Mouse (Mus musculus) heart, adult 2 months (tissue): Measurements from ENCODE around the gene Fahd1.

Experiments
- CTCF ChIP-seq: fragments of 200-600 bp; IDR thresholded peaks from 2 replicates; pipeline ENCODE4 v1.8.1; 2022; ENCODE audit warnings: antibody characterized with exemption, mild to moderate bottlenecking, moderate library complexity
- EP300 ChIP-seq: fragments of 200-500 bp; IDR thresholded peaks from 2 replicates; pipeline ENCODE4 v1.6.1; 2011; ENCODE audit warnings: low read depth, low read length, control low read depth; ENCODE audit not compliant: insufficient read depth
- POLR2A ChIP-seq: fragments of 200-500 bp; IDR thresholded peaks from 2 replicates; pipeline ENCODE4 v1.6.1; 2011; ENCODE audit warnings: mild to moderate bottlenecking, low read depth, low read length, control low read depth; ENCODE audit not compliant: insufficient read depth

DNA sequence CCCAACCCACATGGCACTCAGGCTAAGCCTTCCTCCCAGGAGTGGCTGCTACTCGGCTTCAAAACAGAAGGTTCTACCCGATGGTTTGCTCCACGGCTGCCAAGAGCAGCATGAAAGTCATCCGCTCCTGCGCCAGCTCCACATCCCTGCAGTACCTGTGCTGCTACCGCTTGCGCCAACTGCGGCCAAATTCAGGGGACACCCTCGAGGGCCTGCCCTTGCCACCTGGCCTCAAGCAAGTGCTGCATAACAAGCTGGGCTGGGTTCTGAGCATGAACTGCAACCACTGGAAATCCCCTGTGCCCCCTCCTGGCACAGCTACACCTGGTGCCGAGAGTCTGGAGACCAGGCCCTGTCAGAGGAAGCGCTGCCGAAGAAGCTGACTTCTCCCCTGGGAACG is 41.2 kb upstream of the Fahd1 start:
- TF ChIP-seq EP300: no peak
- TF ChIP-seq CTCF: no peak
- no peak for TF ChIP-seq POLR2A
